Mouse (Mus musculus): ENCODE measurements around the gene Zfp981.
"Not testable (repeated sequence)": the region's sequence is repeated elsewhere in the genome, so short reads cannot be mapped to it uniquely, and the experiment has no call there.

Zfp981 gene

GRCm38 (mm10) chr4:146485183-146485939, 16.5 kb upstream of the Zfp981 start:
- not testable (repeated sequence) for DNase-seq (ENCODE audit: low spot score in 2 of 2)

- not testable (repeated sequence) for DNase-seq (ENCODE audit: low spot score in 2 of 2)
Observed at GRCm38 (mm10) chr4:146486753-146487152, 15.1 kb upstream of the Zfp981 start.

- DNase-seq (ENCODE audit: low spot score in 2 of 2): not testable (repeated sequence)
Observed at GRCm38 (mm10) chr4:146489196-146489595, 12.6 kb upstream of the Zfp981 start.

GRCm38 (mm10) chr4:146491993-146492392, 9.8 kb upstream of the Zfp981 start:
- DNase-seq (ENCODE audit: low spot score in 2 of 2): not testable (repeated sequence)

GRCm38 (mm10) chr4:146492439-146492838, 9.4 kb upstream of the Zfp981 start:
- DNase-seq (ENCODE audit: low spot score in 2 of 2): no peak

GRCm38 (mm10) chr4:146492851-146493250, 9.0 kb upstream of the Zfp981 start:
- DNase-seq (ENCODE audit: low spot score in 2 of 2): no peak

- not testable (repeated sequence) for DNase-seq (ENCODE audit: low spot score in 2 of 2)
Observed at GRCm38 (mm10) chr4:146493319-146493907, 8.4 kb upstream of the Zfp981 start.

- DNase-seq (ENCODE audit: low spot score in 2 of 2): no peak
Observed at GRCm38 (mm10) chr4:146494980-146495379, 6.8 kb upstream of the Zfp981 start.

- DNase-seq (ENCODE audit: low spot score in 2 of 2): not testable (repeated sequence)
Observed at GRCm38 (mm10) chr4:146497695-146498275, 4.0 kb upstream of the Zfp981 start.

GRCm38 (mm10) chr4:146509029-146509428, 7.2 kb downstream of the Zfp981 start:
- DNase-seq (ENCODE audit: low spot score in 2 of 2): not testable (repeated sequence)

- not testable (repeated sequence) for DNase-seq (ENCODE audit: low spot score in 2 of 2)
Observed at GRCm38 (mm10) chr4:146511871-146512270, 10.0 kb downstream of the Zfp981 start.

- no peak for DNase-seq (ENCODE audit: low spot score in 2 of 2)
Observed at GRCm38 (mm10) chr4:146516474-146516873, 14.6 kb downstream of the Zfp981 start.

- not testable (repeated sequence) for DNase-seq (ENCODE audit: low spot score in 2 of 2)
Observed at GRCm38 (mm10) chr4:146517150-146517549, 15.3 kb downstream of the Zfp981 start.

GRCm38 (mm10) chr4:146520723-146521122, 18.9 kb downstream of the Zfp981 start:
- DNase-seq (ENCODE audit: low spot score in 2 of 2): no peak

- no peak for DNase-seq (ENCODE audit: low spot score in 2 of 2)
Observed at GRCm38 (mm10) chr4:146534574-146534973, 32.7 kb downstream of the Zfp981 start.

GRCm38 (mm10) chr4:146535883-146536282, 34.1 kb downstream of the Zfp981 start:
- no peak for DNase-seq (ENCODE audit: low spot score in 2 of 2)

GRCm38 (mm10) chr4:146579905-146580873, 78.4 kb downstream of the Zfp981 start:
- DNase-seq (ENCODE audit: low spot score in 2 of 2): not testable (repeated sequence)
